Mouse (Mus musculus) frontal cortex, postnatal 10 days (tissue): Measurements from ENCODE around the gene Susd6.

Experiments used
- DNase-seq, 2 experiments: peaks; one replicate each; pipeline ENCODE4 v3.0.0; 2022; ENCODE audit warnings: low spot score in 2 of 2, mixed read lengths in 1 of 2

Gene Susd6

GRCm38 (mm10) chr12:80838271-80838670 lies 48.0 kb downstream of the Susd6 start:
- DNase-seq = no peak

GRCm38 (mm10) chr12:80838787-80839186 lies 48.5 kb downstream of the Susd6 start:
- DNase-seq = no peak

GRCm38 (mm10) chr12:80839631-80840030 lies 49.3 kb downstream of the Susd6 start:
- no peak for DNase-seq

- no peak for DNase-seq
Measured at GRCm38 (mm10) chr12:80841618-80842017, 51.3 kb downstream of the Susd6 start.

GRCm38 (mm10) chr12:80842609-80843008 lies 52.3 kb downstream of the Susd6 start:
- no peak for DNase-seq

- no peak for DNase-seq
Measured at GRCm38 (mm10) chr12:80843236-80843635, 52.9 kb downstream of the Susd6 start.

GRCm38 (mm10) chr12:80843651-80844444 lies 53.5 kb downstream of the Susd6 start:
- no peak for DNase-seq

- no peak for DNase-seq
Measured at GRCm38 (mm10) chr12:80845901-80846300, 55.6 kb downstream of the Susd6 start.

GRCm38 (mm10) chr12:80846861-80847268 lies 56.6 kb downstream of the Susd6 start:
- no peak for DNase-seq

GRCm38 (mm10) chr12:80852001-80852400 lies 61.7 kb downstream of the Susd6 start:
- DNase-seq = no peak

- DNase-seq = no peak
Measured at GRCm38 (mm10) chr12:80853737-80854136, 63.4 kb downstream of the Susd6 start.

- DNase-seq = no peak
Measured at GRCm38 (mm10) chr12:80854671-80855070, 64.4 kb downstream of the Susd6 start.

GRCm38 (mm10) chr12:80855100-80855499 lies 64.8 kb downstream of the Susd6 start:
- DNase-seq = no peak

- no peak for DNase-seq
Measured at GRCm38 (mm10) chr12:80855581-80855980, 65.3 kb downstream of the Susd6 start.

- DNase-seq = no peak
Measured at GRCm38 (mm10) chr12:80857636-80858293, 67.5 kb downstream of the Susd6 start.

GRCm38 (mm10) chr12:80858307-80858706 lies 68.0 kb downstream of the Susd6 start:
- no peak for DNase-seq

- DNase-seq = no peak
Measured at GRCm38 (mm10) chr12:80861916-80862315, 71.6 kb downstream of the Susd6 start.

- DNase-seq = no peak
Measured at GRCm38 (mm10) chr12:80863370-80863769, 73.1 kb downstream of the Susd6 start.

GRCm38 (mm10) chr12:80865175-80865574 lies 74.9 kb downstream of the Susd6 start:
- no peak for DNase-seq

GRCm38 (mm10) chr12:80866023-80866422 lies 75.7 kb downstream of the Susd6 start:
- no peak for DNase-seq

- DNase-seq = no peak
Measured at GRCm38 (mm10) chr12:80867083-80867482, 76.8 kb downstream of the Susd6 start.

- DNase-seq = no peak
Measured at GRCm38 (mm10) chr12:80868401-80868800, 78.1 kb downstream of the Susd6 start.
